Mouse (Mus musculus): ENCODE data around the gene Insl3.

- TF ChIP-seq CTCF (IDR thresholded peaks at IDR 0.05) (no peak), EP300 (IDR thresholded peaks at IDR 0.05) (no peak)
Measured at GRCm38 (mm10) chr8:71702923-71703322, 13.9 kb downstream of the Insl3 start.
